Mouse (Mus musculus) liver, embryonic 12.5 days (tissue): ENCODE measurements around the gene Kat6b. TPM values are rescaled to one million over a fixed set of nuclear protein-coding genes. Genes with fewer than 3 reads are reported as not detected.
"Not testable (repeated sequence)": the region's sequence is repeated elsewhere in the genome, so short reads cannot be mapped to it uniquely, and the experiment has no call there.

ENCODE experiments used
- ATAC-seq: fragments of 200-750 bp; cut with Nextera tagmentation; 2 replicates; pipeline ENCODE4 v1.8.0; 2017; ENCODE audit warnings: moderate number of reproducible peaks, mild to moderate bottlenecking, moderate library complexity
- H3K27ac ChIP-seq: fragments of 300-500 bp; sonication (generic); 2 replicates; pipeline ENCODE4 v1.5.1; 2016; ENCODE audit warnings: mild to moderate bottlenecking
- H3K27me3 ChIP-seq: fragments of 300-500 bp; sonication (generic); replicated peaks from 2 replicates; pipeline ENCODE4 v1.6.1; 2016; ENCODE audit warnings: mild to moderate bottlenecking, moderate library complexity
- H3K36me3 ChIP-seq: fragments of 300-500 bp; sonication (generic); 2 replicates; pipeline ENCODE4 v1.6.1; 2016; ENCODE audit warnings: mild to moderate bottlenecking, moderate library complexity
- H3K4me1 ChIP-seq: fragments of 300-500 bp; sonication (generic); 2 replicates; pipeline ENCODE4 v1.6.1; 2016
- H3K4me2 ChIP-seq: fragments of 300-500 bp; sonication (generic); 2 replicates; pipeline ENCODE4 v1.6.1; 2016; ENCODE audit warnings: mild to moderate bottlenecking, moderate library complexity
- H3K4me3 ChIP-seq: fragments of 300-500 bp; sonication (generic); 2 replicates; pipeline ENCODE4 v1.5.1; 2016; ENCODE audit warnings: mild to moderate bottlenecking, moderate library complexity
- H3K9ac ChIP-seq: fragments of 300-500 bp; sonication (generic); 2 replicates; pipeline ENCODE4 v1.6.1; 2016; ENCODE audit warnings: mild to moderate bottlenecking, moderate library complexity
- H3K9me3 ChIP-seq: fragments of 300-500 bp; sonication (generic); replicated peaks from 2 replicates; pipeline ENCODE4 v1.6.1; 2016; ENCODE audit warnings: mild to moderate bottlenecking, moderate library complexity
- WGBS: fragments of 180-500 bp; shearing (Covaris S2); methylation state at CpG from one replicate; pipeline ENCODE4 v1.1.7; 2016; ENCODE audit not compliant: insufficient replicate concordance; 5-methylcytosine and 5-hydroxymethylcytosine counted together
- polyA plus RNA-seq: library from polyadenylated mRNA; unstranded; fragments of >200 nt; fragmentation: Nextera tagmentation; extraction: Ambion mirVana; gene quantifications from 2 replicates; pipeline ENCODE4 v1.2.1, GENCODE M21; 2016

Kat6b gene
- polyA plus RNA-seq, 1 experiment from 2014 or later = 3.9 TPM

DNA sequence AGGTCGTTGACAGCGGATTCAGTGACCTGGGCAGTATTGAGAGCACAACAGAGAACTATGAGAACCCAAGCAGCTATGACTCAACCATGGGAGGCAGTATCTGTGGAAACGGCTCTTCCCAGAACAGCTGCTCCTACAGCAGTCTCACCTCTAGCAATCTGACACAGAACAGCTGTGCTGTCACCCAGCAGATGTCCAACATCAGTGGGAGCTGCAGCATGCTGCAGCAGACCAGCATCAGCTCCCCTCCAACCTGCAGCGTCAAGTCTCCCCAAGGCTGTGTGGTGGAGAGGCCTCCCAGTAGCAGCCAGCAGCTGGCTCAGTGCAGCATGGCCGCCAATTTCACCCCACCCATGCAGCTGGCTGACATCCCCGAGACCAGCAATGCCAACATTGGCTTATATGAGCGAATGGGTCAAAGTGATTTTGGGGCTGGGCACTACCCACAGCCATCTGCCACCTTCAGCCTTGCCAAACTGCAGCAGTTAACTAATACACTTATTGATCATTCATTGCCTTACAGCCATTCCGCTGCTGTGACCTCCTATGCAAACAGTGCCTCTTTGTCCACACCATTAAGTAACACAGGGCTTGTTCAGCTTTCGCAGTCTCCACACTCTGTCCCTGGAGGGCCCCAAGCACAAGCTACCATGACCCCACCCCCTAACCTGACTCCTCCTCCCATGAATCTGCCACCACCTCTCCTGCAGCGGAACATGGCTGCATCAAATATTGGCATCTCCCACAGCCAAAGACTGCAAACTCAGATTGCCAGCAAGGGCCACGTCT, 188.6 kb downstream of the Kat6b start:
- Histone ChIP-seq H3K9me3 (no peaks in the 10 kb centered on the region), H3K4me3 (no peak overlapping the region), H3K27me3 (no peaks in the 10 kb centered on the region), H3K9ac (no peak overlapping the region), H3K4me2 (no peak overlapping the region), H3K4me1 (0 out of 2 replicates have a peak, but pooled peaks cover 8% of the 10 kb centered on the region), H3K36me3 (peaks cover 33% of the 10 kb centered on the region), H3K27ac (no peak overlapping the region)
- 79% methylated on average over 11 of the region's 11 CpGs for WGBS
- ATAC-seq = no peak

DNA sequence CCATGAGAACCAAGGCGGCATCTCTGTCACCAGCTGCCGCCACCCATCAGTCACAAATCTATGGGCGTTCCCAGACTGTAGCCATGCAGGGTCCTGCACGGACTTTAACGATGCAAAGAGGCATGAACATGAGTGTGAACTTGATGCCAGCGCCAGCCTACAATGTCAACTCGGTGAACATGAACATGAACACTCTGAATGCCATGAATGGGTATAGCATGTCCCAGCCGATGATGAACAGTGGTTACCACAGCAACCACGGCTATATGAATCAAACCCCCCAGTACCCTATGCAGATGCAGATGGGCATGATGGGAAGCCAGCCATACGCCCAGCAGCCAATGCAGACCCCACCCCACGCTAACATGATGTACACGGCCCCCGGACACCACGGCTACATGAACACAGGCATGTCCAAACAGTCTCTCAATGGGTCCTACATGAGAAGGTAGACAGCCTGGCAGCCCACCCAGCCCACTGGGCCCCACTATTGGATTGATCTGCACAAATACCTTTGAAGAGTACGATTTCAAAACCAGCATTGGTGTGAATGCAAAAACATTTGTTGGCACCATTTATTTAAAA, 189.3 kb downstream of the Kat6b start:
- H3K4me1 ChIP-seq, ATAC-seq, H3K4me2 ChIP-seq, H3K4me3 ChIP-seq, H3K27ac ChIP-seq, H3K9me3 ChIP-seq, H3K27me3 ChIP-seq, H3K9ac ChIP-seq: not testable (repeated sequence)
- peaks cover 31% of the 10 kb centered on the region for H3K36me3 ChIP-seq
- WGBS = 88% methylated on average over 15 of the region's 15 CpGs

DNA sequence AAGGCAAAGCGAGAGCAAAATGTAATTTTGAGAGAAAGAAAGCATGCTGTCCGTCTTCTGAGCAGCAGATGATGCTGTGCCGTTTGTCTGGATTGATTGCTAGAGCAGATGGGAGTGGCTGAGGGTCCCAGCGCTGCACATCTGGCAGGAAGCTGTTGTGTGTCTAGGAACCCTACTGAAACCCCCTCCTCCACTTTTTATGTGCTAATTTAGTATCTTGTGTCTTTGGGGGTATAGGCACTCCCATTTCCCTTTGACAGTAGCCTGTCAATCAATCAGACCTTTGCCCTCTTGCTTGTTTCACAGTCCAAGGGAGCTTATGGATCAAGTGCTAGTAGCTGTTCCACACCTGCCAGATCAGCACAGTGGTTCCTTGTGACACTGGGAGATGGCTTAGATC, 191.9 kb downstream of the Kat6b start:
- Histone ChIP-seq H3K4me2 (no peak overlapping the region), H3K27ac (no peak overlapping the region), H3K27me3 (no peaks in the 10 kb centered on the region), H3K36me3 (peaks cover 26% of the 10 kb centered on the region), H3K4me1 (0 out of 2 replicates have a peak, but pooled peaks cover 8% of the 10 kb centered on the region), H3K9ac (no peak overlapping the region), H3K4me3 (no peak overlapping the region), H3K9me3 (no peaks in the 10 kb centered on the region)
- 65% methylated on average over 4 of the region's 4 CpGs for WGBS
- no peak for ATAC-seq

DNA sequence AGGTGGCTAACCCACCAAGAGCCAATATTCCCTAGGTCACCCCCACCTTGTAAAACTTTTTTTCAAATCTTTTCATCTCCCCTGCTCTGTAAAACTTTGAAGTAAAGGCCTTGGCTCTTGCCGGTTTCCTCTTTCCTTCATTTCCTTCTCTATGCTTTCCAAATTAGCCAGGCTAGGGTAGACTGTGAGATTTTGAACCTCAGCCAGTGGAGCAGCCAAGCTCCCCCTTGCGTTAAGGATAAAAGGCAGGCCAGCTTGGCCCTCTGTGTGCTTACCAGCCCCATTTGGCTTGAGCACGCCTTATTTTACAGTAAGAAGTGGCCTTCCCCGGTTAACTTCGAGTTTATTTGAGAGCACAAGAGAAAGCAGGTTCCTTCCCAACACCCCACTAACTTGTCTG, 193.2 kb downstream of the Kat6b start:
- WGBS = 58% methylated on average over 5 of the region's 5 CpGs
- Histone ChIP-seq H3K36me3 (peaks cover 13% of the 10 kb centered on the region), H3K4me1 (peaks cover 14% of the 10 kb centered on the region; the same call in 1 of the 2 replicates), H3K4me2 (no peak overlapping the region), H3K4me3 (no peak overlapping the region), H3K9ac (no peak overlapping the region), H3K27me3 (no peaks in the 10 kb centered on the region), H3K9me3 (no peaks in the 10 kb centered on the region), H3K27ac (no peak overlapping the region)
- no peak for ATAC-seq

DNA sequence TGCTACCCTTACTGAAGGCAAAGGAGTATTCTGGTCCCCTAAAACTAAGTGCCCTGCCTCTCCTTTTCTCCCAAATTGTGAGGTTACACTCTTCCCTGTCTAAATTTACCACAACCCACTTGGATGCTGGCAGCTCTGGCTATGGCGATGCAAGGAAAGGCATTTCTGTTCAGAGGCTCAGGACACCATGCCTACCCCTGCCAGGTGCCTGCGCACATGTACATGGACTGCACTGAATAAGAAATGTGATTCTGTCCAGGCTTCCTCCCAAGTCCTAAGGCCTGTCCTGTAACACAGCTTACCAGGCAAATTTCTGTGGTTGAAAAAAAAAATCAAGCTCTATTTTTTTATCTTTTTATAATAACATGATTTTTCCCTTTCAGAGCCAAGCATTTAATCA, 195.0 kb downstream of the Kat6b start:
- no peak overlapping the region for H3K4me3 ChIP-seq
- no peaks in the 10 kb centered on the region for H3K27me3 ChIP-seq
- ATAC-seq = no peak
- 81% methylated on average over 2 of the region's 2 CpGs for WGBS
- peaks cover 7% of the 10 kb centered on the region; the same call in 1 of the 2 replicates for H3K4me1 ChIP-seq
- no peak overlapping the region for H3K9ac ChIP-seq
- H3K27ac ChIP-seq = no peak overlapping the region
- no peak overlapping the region for H3K4me2 ChIP-seq
- no peaks in the 10 kb centered on the region for H3K36me3 ChIP-seq
- no peaks in the 10 kb centered on the region for H3K9me3 ChIP-seq

DNA sequence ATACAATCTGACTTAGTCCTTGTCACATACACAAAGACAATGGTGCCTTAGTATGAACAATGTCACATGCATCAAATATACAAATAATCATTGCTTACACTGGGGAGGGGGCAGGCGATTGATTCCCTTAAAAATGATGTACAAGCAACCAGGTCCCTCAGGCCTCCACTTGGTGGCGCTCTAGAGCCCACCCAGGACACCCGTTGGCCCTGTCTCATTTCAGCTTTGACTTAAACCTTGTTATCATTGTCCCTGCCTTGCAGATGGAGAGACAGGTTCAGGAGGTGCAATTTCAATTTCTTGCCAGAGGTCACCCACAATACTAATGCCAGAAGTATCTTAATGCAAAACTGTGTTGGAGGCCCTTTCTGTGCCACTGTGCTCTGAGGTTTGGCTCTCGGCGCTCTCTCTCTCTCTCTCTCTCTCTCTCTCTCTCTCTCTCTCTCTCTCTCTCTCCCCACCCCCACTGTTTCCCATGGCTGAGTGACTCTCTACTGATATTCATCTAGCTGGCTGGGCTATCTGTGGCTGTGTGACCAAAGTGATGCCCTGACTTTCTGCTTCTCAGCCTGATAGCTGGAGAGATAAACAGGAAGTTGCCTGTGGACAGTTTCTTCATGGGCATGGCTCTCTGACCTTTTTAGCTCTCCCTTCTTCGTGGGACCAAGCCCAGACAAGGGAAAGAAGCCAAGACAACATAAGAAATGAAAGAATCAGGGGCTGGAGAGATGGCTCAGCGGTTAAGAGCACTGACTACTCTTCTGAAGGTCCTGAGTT, 197.5 kb downstream of the Kat6b start:
- no peak overlapping the region for H3K9ac ChIP-seq
- no peak for ATAC-seq
- H3K4me2 ChIP-seq = no peak overlapping the region
- H3K4me1 ChIP-seq = peaks cover 18% of the 10 kb centered on the region
- WGBS = 37% methylated on average over 7 of the region's 7 CpGs
- H3K27me3 ChIP-seq = 0 out of 2 replicates have a peak, but pooled peaks cover 1% of the 10 kb centered on the region
- no peak overlapping the region for H3K4me3 ChIP-seq
- H3K27ac ChIP-seq = no peak overlapping the region
- H3K9me3 ChIP-seq = no peaks in the 10 kb centered on the region
- no peaks in the 10 kb centered on the region for H3K36me3 ChIP-seq

DNA sequence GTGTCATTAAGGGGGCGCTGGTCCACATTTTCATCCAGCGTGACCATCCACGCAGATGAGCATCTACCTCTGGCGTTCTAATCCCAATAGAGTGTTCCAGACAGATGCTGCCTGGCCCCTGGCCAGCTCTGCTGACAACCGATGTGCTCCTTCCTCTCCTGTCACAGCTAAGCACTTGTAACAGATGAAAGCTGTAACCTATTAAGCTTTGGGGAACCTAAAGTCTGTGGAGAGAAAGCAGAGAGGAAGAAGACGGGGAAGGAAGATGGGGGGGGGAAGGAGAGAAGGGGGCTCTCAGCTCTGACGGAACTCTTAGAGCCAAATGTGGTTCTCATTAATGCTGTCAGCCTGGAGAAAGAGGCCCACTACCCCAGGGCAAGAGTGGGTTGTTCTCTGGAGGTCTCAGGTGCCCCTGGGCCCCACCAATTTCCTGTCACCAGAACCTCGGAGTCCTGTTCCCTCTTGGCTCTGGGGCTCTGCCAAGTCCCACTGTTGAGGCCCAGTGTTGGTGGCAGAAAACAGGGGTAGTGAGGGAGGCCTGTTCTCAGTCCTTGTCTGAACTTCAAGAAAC, 198.5 kb downstream of the Kat6b start:
- Histone ChIP-seq H3K36me3 (no peaks in the 10 kb centered on the region), H3K9me3 (no peaks in the 10 kb centered on the region), H3K4me1 (peaks cover 18% of the 10 kb centered on the region), H3K27ac (no peak overlapping the region), H3K4me3 (no peak overlapping the region), H3K9ac (no peak overlapping the region), H3K27me3 (peaks cover 10% of the 10 kb centered on the region; the same call in 1 of the 2 replicates), H3K4me2 (no peak overlapping the region)
- 36% methylated on average over 8 of the region's 8 CpGs for WGBS
- ATAC-seq = no peak

DNA sequence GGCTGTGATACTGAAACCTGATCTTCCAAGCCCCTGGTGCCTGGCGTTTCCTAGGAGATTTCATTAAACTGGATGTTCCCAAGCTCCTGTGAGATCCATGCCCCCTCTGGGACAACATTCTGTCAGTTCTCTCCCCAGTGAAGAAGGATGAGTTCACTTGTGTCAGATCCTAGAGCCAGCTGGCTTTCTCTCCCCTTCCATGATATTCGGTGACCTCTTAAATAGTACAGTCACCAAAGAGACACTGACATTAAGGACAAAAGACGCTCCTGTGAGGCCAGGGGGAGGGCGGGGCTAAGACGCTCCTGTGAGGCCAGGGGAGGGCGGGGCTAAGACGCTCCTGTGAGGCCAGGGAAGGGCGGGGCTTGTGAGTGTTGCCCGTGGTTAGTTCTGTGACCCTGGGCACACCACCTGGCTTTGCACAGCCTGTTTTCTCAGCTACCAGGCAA, 201.5 kb downstream of the Kat6b start:
- ATAC-seq = peak; percentile 79
- H3K4me3 ChIP-seq = no peak overlapping the region; the same call in 1 of the 2 replicates
- no peaks in the 10 kb centered on the region for H3K9me3 ChIP-seq
- H3K27me3 ChIP-seq = peaks cover 38% of the 10 kb centered on the region
- H3K4me1 ChIP-seq = peaks cover 27% of the 10 kb centered on the region
- H3K4me2 ChIP-seq = peak overlapping the region; percentile 55
- no peak overlapping the region for H3K27ac ChIP-seq
- 4% methylated on average over 9 of the region's 9 CpGs for WGBS
- no peak overlapping the region for H3K9ac ChIP-seq
- H3K36me3 ChIP-seq = no peaks in the 10 kb centered on the region

DNA sequence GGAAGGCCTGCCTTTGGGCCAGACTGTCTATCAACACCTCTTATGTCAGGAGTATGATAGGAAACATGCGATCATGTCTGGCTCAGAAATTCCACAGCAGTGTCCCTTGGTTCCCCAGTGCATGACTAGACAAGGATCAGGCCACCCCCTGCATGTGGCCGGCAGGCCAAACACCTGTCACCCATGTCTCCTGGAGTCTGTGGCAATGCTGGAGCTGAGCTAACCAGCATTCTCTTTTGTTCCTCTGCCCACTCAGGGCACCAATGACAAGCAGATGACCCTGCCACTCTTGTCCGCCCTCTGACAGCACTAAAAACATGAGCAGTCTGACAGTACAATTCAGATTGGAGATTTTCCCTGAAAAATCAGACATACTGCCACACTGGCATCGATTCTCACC, 202.6 kb downstream of the Kat6b start:
- no peak for ATAC-seq
- peaks cover 24% of the 10 kb centered on the region for H3K4me1 ChIP-seq
- H3K36me3 ChIP-seq = no peaks in the 10 kb centered on the region
- no peak overlapping the region for H3K4me3 ChIP-seq
- no peak overlapping the region for H3K4me2 ChIP-seq
- H3K9me3 ChIP-seq = no peaks in the 10 kb centered on the region
- H3K27ac ChIP-seq = no peak overlapping the region
- peaks cover 49% of the 10 kb centered on the region for H3K27me3 ChIP-seq
- no peak overlapping the region for H3K9ac ChIP-seq
- 62% methylated on average over 4 of the region's 4 CpGs for WGBS

DNA sequence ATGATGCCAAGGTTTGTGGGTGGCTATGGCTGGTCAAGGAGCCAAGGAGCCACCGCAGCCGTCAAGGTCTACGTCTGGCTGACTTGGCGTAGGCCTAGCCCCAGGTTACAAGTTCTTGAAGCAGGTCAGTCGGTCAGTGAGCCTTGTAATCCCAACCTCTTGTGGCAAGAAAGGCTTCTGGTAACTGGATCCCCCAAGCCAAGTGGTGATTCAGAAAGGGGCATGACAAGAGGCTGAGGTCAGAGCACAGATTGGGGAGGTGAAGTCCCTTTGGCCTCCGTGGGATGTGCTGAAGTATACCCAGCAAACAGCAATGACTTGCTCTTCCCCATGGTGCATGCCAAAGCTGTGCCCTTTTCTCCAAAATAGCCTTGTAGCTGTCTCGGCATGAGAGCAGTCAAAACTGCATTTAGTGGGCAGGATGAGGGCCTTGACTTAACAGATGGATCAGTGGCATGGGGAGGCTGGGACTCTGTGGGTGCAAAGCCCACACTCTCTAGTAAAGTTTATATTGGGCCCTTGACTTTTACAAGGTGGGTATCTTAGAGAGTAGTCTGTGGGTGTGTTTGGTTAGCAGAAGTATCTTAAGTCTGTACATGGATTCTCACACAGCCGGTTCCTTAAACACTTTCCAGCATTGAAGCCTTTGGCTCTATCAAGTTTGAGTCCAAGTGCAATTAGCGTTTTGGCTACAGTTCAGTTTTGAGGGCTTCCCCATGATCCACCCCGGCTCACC, 204.3 kb downstream of the Kat6b start:
- 71% methylated on average over 10 of the region's 10 CpGs for WGBS
- H3K27ac ChIP-seq = no peak overlapping the region
- no peak overlapping the region for H3K9ac ChIP-seq

More for the DNA sequence above, 204.3 kb downstream of the Kat6b start:
- Histone ChIP-seq H3K4me1 (peaks cover 20% of the 10 kb centered on the region), H3K4me2 (0 out of 2 replicates have a peak overlapping the region, but pooled peaks have one; percentile 61), H3K27me3 (peaks cover 51% of the 10 kb centered on the region), H3K36me3 (no peaks in the 10 kb centered on the region), H3K9me3 (no peaks in the 10 kb centered on the region), H3K4me3 (no peak overlapping the region)
- ATAC-seq = no peak
